Mouse (Mus musculus) embryo, embryonic 9.5 days (tissue): ENCODE data around the gene Sumo1.
A peak's percentile ranks its signal among the peaks of the same experiment; 100 is the strongest.

Experiments
- DNase-seq: peaks from one replicate; pipeline ENCODE4 v3.0.0-alpha.2; 2017; ENCODE audit errors: extremely low spot score

Sumo1 gene

GRCm38 (mm10) chr1:59594586-59595266 lies 75.9 kb downstream of the Sumo1 start:
- DNase-seq, result no peak

- no peak for DNase-seq
Observed at GRCm38 (mm10) chr1:59593622-59594035, 77.0 kb downstream of the Sumo1 start.

- DNase-seq, result no peak
Observed at GRCm38 (mm10) chr1:59592876-59593275, 77.8 kb downstream of the Sumo1 start.

GRCm38 (mm10) chr1:59592359-59592758 lies 78.3 kb downstream of the Sumo1 start:
- peak; percentile 31 for DNase-seq

- DNase-seq, result no peak
Observed at GRCm38 (mm10) chr1:59589271-59589670, 81.4 kb downstream of the Sumo1 start.

- DNase-seq, result peak; percentile 81
Observed at GRCm38 (mm10) chr1:59584656-59585410, 85.8 kb downstream of the Sumo1 start.

- no peak for DNase-seq
Observed at GRCm38 (mm10) chr1:59580880-59581279, 89.8 kb downstream of the Sumo1 start.

GRCm38 (mm10) chr1:59580131-59580751 lies 90.4 kb downstream of the Sumo1 start:
- peak; percentile 54 for DNase-seq

GRCm38 (mm10) chr1:59579327-59579726 lies 91.3 kb downstream of the Sumo1 start:
- DNase-seq, result no peak

GRCm38 (mm10) chr1:59578770-59579169 lies 91.9 kb downstream of the Sumo1 start:
- DNase-seq, result no peak

GRCm38 (mm10) chr1:59574262-59575187 lies 96.1 kb downstream of the Sumo1 start:
- DNase-seq, result no peak

GRCm38 (mm10) chr1:59573843-59574242 lies 96.8 kb downstream of the Sumo1 start:
- DNase-seq, result no peak

GRCm38 (mm10) chr1:59571502-59571901 lies 99.1 kb downstream of the Sumo1 start:
- DNase-seq, result no peak

- DNase-seq, result no peak
Observed at GRCm38 (mm10) chr1:59570767-59571166, 99.9 kb downstream of the Sumo1 start.

- no peak for DNase-seq
Observed at GRCm38 (mm10) chr1:59569301-59569700, 101.3 kb downstream of the Sumo1 start.

- DNase-seq, result no peak
Observed at GRCm38 (mm10) chr1:59568283-59568682, 102.4 kb downstream of the Sumo1 start.

GRCm38 (mm10) chr1:59567521-59567920 lies 103.1 kb downstream of the Sumo1 start:
- no peak for DNase-seq

- no peak for DNase-seq
Observed at GRCm38 (mm10) chr1:59566926-59567325, 103.7 kb downstream of the Sumo1 start.

- DNase-seq, result no peak
Observed at GRCm38 (mm10) chr1:59566281-59566680, 104.4 kb downstream of the Sumo1 start.

- no peak for DNase-seq
Observed at GRCm38 (mm10) chr1:59565804-59566203, 104.8 kb downstream of the Sumo1 start.

- no peak for DNase-seq
Observed at GRCm38 (mm10) chr1:59563581-59563980, 107.1 kb downstream of the Sumo1 start.

GRCm38 (mm10) chr1:59553708-59554107 lies 116.9 kb downstream of the Sumo1 start:
- DNase-seq, result no peak
